Mouse (Mus musculus): ENCODE results near the gene Cmip.

The Cmip gene

DNA sequence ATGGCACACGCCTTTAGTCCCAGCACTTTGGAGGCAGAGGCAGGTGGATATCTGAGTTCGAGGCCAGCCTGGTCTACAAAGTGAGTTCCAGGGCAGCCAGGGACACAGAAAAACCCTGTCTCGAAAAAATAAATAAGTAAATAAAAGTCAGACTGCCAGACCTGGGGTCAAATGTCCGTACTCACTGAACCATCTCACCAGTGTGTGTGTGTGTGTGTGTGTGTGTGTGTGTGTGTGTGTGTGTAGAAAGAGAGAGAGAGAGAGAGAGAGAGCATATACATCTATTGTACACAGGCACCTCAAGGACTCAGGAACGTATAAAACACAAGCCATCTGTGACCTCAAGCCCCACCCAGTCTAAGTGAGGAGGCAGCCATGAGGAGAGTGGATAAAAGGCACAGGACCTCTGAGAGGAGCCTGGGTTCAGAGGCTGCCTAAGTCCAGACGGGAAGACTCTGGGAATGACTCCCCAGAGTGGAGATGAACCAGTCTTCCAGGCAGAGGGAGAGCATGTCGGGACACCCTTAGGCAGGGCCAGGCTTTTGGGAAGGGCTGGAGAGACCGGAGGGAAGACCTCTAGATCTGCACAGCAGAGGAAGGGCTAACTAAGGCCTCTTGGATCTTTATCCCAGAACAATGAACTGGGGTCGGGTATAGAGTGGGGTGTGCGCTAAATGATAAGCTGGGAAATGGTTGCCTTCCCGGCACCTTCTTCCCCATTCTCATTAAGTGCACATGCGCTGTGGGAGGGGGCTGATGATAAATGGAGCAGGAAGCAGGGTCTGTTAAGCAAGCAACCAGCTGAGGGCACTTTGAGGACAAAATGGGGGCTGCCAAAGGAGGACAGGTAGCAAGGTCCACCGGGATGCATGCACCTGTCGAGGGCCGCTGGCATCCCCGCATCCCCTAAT is 212.8 kb downstream of the Cmip start:
- no peak for DNase-seq (ENCODE audit: low spot score)

DNA sequence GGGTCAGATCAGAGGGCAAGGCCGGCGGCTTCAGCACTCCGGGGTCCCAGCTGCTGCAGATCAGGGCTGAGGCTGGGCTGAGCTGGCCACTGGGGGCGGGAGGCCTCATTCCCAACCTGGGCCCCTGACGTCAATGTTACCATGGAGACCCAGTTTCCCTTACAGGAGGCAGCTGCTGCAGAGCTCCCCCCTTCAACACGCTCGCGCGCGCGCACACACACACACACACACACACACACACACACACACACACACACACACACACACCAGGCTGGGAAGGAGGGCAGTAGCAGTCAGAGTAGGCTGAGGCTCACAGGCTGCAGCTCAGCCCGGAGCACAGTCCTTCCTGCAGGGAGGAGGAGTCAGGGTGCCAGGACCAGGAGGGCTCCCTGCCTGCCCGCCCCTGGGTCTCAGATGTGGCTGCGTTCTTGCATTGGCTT is 213.5 kb downstream of the Cmip start:
- DNase-seq (ENCODE audit: low spot score), result peak; percentile 37

DNA sequence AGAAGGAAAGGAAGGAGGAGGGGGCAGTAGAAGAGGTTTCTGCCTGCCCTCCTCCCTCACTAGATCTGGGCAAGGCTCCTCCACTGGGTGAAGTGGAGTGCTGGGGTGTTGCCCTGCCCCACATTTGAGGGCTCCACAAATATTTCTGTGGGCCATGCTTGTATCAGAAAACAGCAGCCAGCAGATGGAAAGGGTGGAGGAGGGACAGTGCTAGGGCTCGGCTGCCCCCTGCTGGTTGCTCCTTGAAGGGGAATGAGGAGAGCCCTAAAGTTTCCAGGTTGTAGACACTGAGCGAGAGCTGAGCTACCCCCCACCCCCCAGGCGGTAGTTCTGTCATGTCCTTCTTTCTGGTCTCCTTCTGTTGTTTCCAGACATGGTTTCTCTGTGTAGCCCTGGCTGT is 214.3 kb downstream of the Cmip start:
- DNase-seq (ENCODE audit: low spot score), result no peak

DNA sequence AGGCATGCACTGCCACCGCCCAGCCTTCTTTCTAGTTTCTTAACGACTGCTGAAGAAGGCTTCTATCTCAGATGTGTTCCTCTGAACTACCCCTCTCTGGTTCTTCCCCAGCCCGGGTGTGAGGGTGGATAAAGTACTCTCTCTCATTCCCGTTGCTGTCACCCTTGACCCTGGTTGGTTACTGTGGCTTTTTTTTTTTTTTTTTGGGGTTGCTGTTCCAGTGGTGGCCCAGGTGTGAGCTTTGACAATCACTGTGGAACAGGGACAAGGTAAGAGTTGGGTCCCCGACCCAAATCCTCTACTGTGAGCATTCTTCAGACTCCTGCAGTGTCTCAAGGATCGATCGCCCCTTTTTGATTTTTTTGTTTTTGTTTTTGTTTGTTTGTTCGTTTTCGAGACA is 214.8 kb downstream of the Cmip start:
- no peak for DNase-seq (ENCODE audit: low spot score)

- no peak for DNase-seq (ENCODE audit: low spot score)
Measured at GRCm38 (mm10) chr8:117472332-117472731, 215.5 kb downstream of the Cmip start.

DNA sequence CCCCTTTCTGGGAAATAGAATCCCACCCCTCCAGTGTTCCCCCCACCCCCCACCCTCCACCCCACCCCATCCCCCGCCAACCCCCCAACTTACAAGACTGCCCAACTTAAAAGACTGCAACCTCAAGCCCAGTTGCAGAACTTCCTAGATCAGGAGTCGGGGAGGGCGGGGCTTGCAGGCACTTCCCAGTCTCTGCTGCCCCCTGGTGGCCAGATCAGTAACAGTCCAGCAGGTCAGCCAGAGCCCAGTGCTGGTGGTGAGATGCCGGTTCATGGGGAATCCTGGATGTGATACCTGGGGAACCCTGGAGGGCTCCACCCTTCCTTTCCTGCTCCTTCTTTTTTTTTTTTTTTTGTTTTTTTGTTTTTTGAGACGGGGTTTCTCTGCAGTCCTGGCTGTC is 218.1 kb downstream of the Cmip start:
- DNase-seq (ENCODE audit: low spot score), result peak; percentile 86

- no peak for DNase-seq (ENCODE audit: low spot score)
Measured at GRCm38 (mm10) chr8:117475819-117476218, 219.0 kb downstream of the Cmip start.

DNA sequence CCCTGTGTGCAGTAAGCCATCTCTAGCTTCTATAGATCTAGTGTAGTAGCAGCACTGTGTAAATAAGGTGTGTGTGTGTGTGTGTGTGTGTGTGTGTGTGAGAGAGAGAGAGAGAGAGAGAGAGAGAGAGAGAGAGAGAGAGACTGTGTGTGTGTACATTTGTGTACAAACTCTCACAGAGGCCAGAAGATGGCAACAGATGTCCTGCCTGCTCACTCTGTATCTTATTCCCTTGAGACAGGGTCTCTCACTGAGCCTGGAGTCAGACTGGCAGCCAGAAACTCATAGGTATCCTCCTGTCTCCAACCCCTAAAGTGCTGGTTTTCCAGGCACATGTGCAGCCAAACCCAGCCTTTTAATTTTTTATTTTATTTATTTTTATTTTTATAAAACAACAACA is 221.2 kb downstream of the Cmip start:
- DNase-seq (ENCODE audit: low spot score), result no peak

GRCm38 (mm10) chr8:117479996-117480395 is 223.1 kb downstream of the Cmip start:
- DNase-seq (ENCODE audit: low spot score), result no peak

GRCm38 (mm10) chr8:117480516-117480915 is 223.7 kb downstream of the Cmip start:
- DNase-seq (ENCODE audit: low spot score), result no peak

- DNase-seq (ENCODE audit: low spot score), result no peak
Measured at GRCm38 (mm10) chr8:117481830-117482229, 225.0 kb downstream of the Cmip start.

DNA sequence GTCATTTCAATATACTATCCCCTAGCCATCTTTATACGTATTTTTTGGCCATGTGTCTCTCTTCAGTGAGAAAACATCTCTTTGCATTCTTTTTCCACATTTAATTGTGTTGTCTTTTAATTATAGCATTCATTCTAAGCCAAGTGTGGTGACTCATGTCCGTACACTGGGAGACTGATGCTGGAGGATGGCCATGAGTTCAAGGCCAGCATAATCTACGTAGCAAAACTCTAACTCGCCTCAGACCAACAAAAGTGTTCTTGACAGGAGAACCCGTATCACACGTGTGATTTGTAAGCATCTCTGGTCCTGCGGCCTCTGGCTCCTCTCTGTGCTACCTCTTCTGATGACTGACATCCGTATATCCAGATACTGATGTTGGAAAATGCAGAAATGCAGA is 227.9 kb downstream of the Cmip start:
- DNase-seq (ENCODE audit: low spot score), result no peak

GRCm38 (mm10) chr8:117485316-117485715 is 228.5 kb downstream of the Cmip start:
- no peak for DNase-seq (ENCODE audit: low spot score)

DNA sequence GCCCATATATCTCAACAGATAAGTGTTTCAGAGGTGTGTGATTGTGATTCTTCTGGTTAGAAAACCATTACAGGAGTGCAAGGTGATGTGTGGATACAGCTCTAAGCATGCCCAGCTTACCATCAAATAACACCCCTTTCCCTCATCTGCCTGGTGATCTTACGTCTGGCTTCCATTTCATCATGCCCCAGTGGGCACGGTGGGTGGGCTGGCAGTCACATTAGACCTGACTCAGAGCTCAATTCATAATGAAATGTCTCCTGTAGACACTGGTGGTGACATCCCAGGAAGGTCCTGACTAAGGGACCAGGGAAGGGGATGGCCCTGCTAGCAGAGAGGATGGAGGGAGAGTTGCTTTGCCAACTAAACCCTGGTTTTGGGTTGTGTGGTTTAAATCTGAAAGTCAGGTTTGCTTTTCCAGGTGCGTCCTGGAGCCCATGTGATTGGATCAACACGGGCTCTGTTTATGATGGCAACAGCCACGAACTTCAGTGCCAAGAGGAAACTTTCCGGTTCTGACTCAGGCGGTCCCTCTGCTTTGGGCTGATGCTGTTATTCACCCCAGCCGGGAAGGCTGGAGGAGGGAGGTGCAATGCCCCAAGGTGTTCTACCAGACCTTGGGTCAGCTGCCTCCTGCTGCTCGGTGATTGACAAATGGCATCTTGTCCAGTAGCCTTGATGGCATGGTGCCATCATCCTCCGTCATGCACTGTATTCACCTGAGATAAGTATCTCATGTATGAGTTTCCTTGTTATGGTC is 231.6 kb downstream of the Cmip start:
- DNase-seq (ENCODE audit: low spot score), result no peak

DNA sequence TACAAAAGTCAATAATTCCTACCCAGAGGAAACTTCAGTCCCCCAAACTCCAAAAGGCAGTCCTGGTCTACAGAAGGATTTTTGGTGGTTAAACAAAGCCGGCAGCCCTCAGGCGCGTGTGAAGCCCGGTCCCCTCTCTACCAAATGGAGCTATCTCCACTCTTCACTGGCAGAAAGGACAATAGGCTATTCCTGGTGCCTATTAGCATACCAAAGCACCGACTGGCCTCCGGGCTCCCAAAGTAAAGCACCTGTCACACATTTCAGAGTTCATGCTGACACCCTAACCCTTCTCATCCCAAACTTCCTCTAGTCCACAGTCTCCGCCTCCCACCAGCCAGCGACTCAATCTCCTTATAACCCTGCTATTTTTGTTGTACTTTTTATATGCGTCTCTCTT is 236.7 kb downstream of the Cmip start:
- no peak for DNase-seq (ENCODE audit: low spot score)

- DNase-seq (ENCODE audit: low spot score), result no peak
Measured at GRCm38 (mm10) chr8:117494874-117495273, 238.0 kb downstream of the Cmip start.

DNA sequence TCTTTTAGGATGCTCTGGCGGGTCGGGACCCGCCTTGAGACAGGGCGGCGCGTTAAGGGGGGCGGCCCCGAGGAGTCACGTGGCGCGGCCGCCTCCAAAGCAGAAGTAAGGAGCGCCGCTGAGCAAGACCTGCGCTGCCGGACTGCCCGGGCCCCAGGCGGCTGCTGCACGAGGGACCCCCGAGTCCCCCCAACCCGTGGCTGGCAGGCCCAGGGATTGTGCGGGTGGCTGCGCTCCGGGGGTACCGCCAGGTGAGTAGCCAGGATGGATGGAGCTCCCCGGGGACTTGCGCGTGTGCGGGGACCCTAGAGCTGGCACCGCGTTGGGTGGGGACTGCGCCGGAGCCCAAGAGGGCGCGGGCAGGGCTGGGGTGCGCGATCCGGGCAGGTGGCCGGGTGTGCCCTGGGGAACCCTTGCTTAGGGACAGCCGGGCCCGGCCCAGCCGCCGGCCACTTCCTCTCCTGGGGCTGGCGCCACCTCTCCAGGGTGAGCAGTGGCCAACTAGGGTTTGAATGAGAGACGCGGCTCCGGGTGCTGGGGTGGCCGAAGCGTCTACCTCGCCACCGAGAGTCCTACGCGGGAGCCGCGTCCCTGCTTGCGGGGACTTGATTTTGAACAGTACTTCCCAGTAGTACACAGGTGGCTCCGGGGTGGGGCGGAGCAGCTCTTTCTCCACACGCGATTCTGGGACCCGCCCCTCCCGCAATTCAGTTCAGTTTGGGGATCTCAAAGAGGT is 241.5 kb downstream of the Cmip start, which contains the start of gene Plcg2:
Gene Plcg2, plus strand, starts transcription at position 113 of the 736 bp plus-strand sequence.
- DNase-seq (ENCODE audit: low spot score), result no peak

GRCm38 (mm10) chr8:117498915-117499540 is 242.2 kb downstream of the Cmip start:
- DNase-seq (ENCODE audit: low spot score), result no peak

DNA sequence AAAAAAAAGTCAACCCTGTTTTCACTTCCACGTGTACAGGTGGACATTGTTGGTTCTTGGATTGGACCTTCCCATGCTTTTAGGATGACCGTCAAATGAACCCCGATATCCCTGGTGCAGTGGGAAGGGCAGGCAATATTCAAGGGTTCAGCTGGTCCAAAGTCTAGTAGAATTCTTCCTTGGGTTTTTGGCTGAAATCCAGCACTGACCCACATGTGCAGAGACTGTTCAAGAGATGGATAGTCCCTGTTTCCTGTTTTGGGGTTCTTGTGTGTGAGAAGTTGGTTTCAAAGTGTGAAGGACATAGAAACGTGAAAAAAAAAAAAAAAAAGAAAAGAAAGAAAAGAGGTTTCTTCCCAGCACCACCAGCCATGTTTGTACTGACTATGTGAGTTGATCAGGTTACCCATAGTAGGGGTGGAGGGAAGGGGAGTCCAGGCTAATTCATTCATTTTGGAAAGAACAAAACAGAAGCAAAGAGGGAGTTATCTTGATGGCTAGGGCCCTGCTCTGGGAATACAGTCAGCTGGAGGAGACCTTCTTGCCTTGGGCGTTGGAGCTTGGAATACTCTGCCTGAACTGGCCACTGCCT is 243.5 kb downstream of the Cmip start:
- DNase-seq (ENCODE audit: low spot score), result no peak

DNA sequence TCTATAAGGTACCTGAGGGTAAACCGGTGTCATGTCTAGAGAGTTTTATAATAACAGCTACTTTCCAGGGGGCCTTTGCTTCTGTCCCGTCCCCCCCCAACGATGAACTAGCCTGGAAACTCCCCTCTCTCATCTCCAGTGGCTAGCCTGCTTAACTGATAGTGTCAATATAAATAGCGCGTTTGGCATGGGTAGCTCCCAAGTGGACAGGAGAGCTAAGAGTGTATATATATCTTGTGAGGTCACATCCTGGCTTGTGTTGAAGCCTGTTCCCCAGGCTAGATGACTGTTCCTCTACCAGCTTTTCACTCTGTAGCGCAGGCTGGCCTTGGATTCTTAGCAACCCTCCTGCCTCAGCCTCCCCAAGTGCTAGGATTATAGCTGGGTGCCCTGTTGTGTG is 244.5 kb downstream of the Cmip start:
- DNase-seq (ENCODE audit: low spot score), result no peak

GRCm38 (mm10) chr8:117503405-117504069 is 246.7 kb downstream of the Cmip start:
- DNase-seq (ENCODE audit: low spot score), result no peak

Measured in layer of hippocampus, adult 9-10 months (tissue).